Mouse (Mus musculus) liver, embryonic 12.5 days (tissue): ENCODE measurements around the gene Xlr5a. TPM values are rescaled to one million over a fixed set of nuclear protein-coding genes. Genes with fewer than 3 reads are reported as not detected.

Source experiments
- polyA plus RNA-seq: library from polyadenylated mRNA; unstranded; fragments of >200 nt; fragmentation: Nextera tagmentation; extraction: Ambion mirVana; gene quantifications from 2 replicates; pipeline ENCODE4 v1.2.1, GENCODE M21; 2016

The Xlr5a gene
- polyA plus RNA-seq, 1 experiment from 2014 or later: not detected

Other genes with a start within 250 kb of the Xlr5a start
- not detected in 2 replicates for gene Pnma3, start 228.2 kb downstream of the Xlr5a start, polyA plus RNA-seq
- gene Xlr4a, start 210.5 kb downstream of the Xlr5a start, polyA plus RNA-seq: 1.1 and 1.3 TPM in 2 replicates
- 1.6 and 2.4 TPM in 2 replicates for gene Xlr3a, start 195.9 kb downstream of the Xlr5a start, polyA plus RNA-seq
- 0.07 TPM in 1 of 2 replicates, not detected in the other for gene Gm14685, start 175.9 kb downstream of the Xlr5a start, polyA plus RNA-seq
- not detected in 2 replicates for gene Xlr5b, start 144.2 kb downstream of the Xlr5a start, polyA plus RNA-seq
- 0.12 TPM in 1 of 2 replicates, not detected in the other for gene DXBay18, start 143.5 kb downstream of the Xlr5a start, polyA plus RNA-seq
- not detected in 2 replicates for gene Spin2d, start 116.0 kb downstream of the Xlr5a start, polyA plus RNA-seq
- gene Xlr3b, start 100.8 kb downstream of the Xlr5a start, polyA plus RNA-seq: 2.9 and 3.4 TPM in 2 replicates
- 2.1 and 2.5 TPM in 2 replicates for gene Xlr4b, start 78.6 kb downstream of the Xlr5a start, polyA plus RNA-seq
- gene F8a, start 64.7 kb downstream of the Xlr5a start, polyA plus RNA-seq: 4.4 and 4.7 TPM in 2 replicates
- gene Xlr4c, start 49.8 kb downstream of the Xlr5a start, polyA plus RNA-seq: 0.50 and 0.51 TPM in 2 replicates
- not detected in 2 replicates for gene Xlr3c, start 27.6 kb downstream of the Xlr5a start, polyA plus RNA-seq
- gene Xlr5c, start within 50 bp of the Xlr5a start, polyA plus RNA-seq: not detected in 2 replicates
- gene Gm45015, start 43.9 kb upstream of the Xlr5a start, polyA plus RNA-seq: not detected in 2 replicates
- gene Zfp275, start 49.6 kb upstream of the Xlr5a start, polyA plus RNA-seq: 4.0 and 4.4 TPM in 2 replicates
- gene Gm18336, start 105.8 kb upstream of the Xlr5a start, polyA plus RNA-seq: not detected in 2 replicates
- gene Zfp92, start 118.1 kb upstream of the Xlr5a start, polyA plus RNA-seq: not detected in 2 replicates
- not detected in 2 replicates for gene Trex2, start 142.4 kb upstream of the Xlr5a start, polyA plus RNA-seq
- gene Haus7, start 166.1 kb upstream of the Xlr5a start, polyA plus RNA-seq: 48.4 and 51.3 TPM in 2 replicates
- 13.0 and 14.8 TPM in 2 replicates for gene Bgn, start 190.6 kb upstream of the Xlr5a start, polyA plus RNA-seq
- gene Atp2b3, start 210.1 kb upstream of the Xlr5a start, polyA plus RNA-seq: not detected in 2 replicates